Mouse (Mus musculus): ENCODE data around the gene Adck1. TPM values are rescaled to one million over a fixed set of nuclear protein-coding genes. Genes with fewer than 3 reads are reported as not detected.

Gene Adck1
- polyA plus RNA-seq, 1 experiment from 2014 or later = 44.5 TPM

- Histone ChIP-seq H3K4me1 (ENCODE audit: control insufficient read depth, insufficient read depth, low read depth, low read length) (peaks cover 3% of the 10 kb centered on the region), H3K36me3 (ENCODE audit: control insufficient read depth, insufficient read depth, low read length) (peaks cover 12% of the 10 kb centered on the region; the same call in 1 of the 2 replicates), H3K9ac (ENCODE audit: low read depth, low read length) (no peak overlapping the region), H3K4me2 (ENCODE audit: low read length) (no peak overlapping the region), H3K9me3 (ENCODE audit: control insufficient read depth, low read length) (peaks cover 5% of the 10 kb centered on the region; the same call in 1 of the 2 replicates), H3K27me3 (replicated peaks; ENCODE audit: control insufficient read depth, insufficient read depth, low read length) (no peaks in the 10 kb centered on the region), H3K4me3 (ENCODE audit: low read length) (no peak overlapping the region), H3K27ac (ENCODE audit: low read depth, low read length) (no peak overlapping the region)
- WGBS = 49% methylated on average over 11 of the region's 11 CpGs
- 0 out of 2 replicates have a peak, but pooled peaks have one; percentile 19 for ATAC-seq
These were observed 48.1 kb downstream of the Adck1 start for GRCm38 (mm10) chr12:88408323-88409047.

- no peak overlapping the region for H3K4me2 ChIP-seq (ENCODE audit: low read length)
- ATAC-seq = no peak
- H3K4me3 ChIP-seq (ENCODE audit: low read length) = no peak overlapping the region
- H3K4me1 ChIP-seq (ENCODE audit: control insufficient read depth, insufficient read depth, low read depth, low read length) = peaks cover 3% of the 10 kb centered on the region
- no peak overlapping the region for H3K27ac ChIP-seq (ENCODE audit: low read depth, low read length)
- 88% methylated on average over 1 of the region's 1 CpGs for WGBS
- no peaks in the 10 kb centered on the region for H3K27me3 ChIP-seq (replicated peaks; ENCODE audit: control insufficient read depth, insufficient read depth, low read length)
- peaks cover 12% of the 10 kb centered on the region; the same call in 1 of the 2 replicates for H3K36me3 ChIP-seq (ENCODE audit: control insufficient read depth, insufficient read depth, low read length)
- peaks cover 5% of the 10 kb centered on the region; the same call in 1 of the 2 replicates for H3K9me3 ChIP-seq (ENCODE audit: control insufficient read depth, low read length)
- H3K9ac ChIP-seq (ENCODE audit: low read depth, low read length) = no peak overlapping the region
These were observed 52.9 kb downstream of the Adck1 start for GRCm38 (mm10) chr12:88413239-88413638.

GRCm38 (mm10) chr12:88419912-88420621 is 59.7 kb downstream of the Adck1 start:
- Histone ChIP-seq H3K4me1 (ENCODE audit: control insufficient read depth, insufficient read depth, low read depth, low read length) (peaks cover 4% of the 10 kb centered on the region; the same call in 1 of the 2 replicates), H3K4me3 (ENCODE audit: low read length) (no peak overlapping the region), H3K9me3 (ENCODE audit: control insufficient read depth, low read length) (no peaks in the 10 kb centered on the region), H3K36me3 (ENCODE audit: control insufficient read depth, insufficient read depth, low read length) (no peaks in the 10 kb centered on the region), H3K27me3 (replicated peaks; ENCODE audit: control insufficient read depth, insufficient read depth, low read length) (no peaks in the 10 kb centered on the region), H3K9ac (ENCODE audit: low read depth, low read length) (no peak overlapping the region), H3K4me2 (ENCODE audit: low read length) (no peak overlapping the region), H3K27ac (ENCODE audit: low read depth, low read length) (no peak overlapping the region)
- 61% methylated on average over 12 of the region's 12 CpGs for WGBS
- peak; percentile 72 for ATAC-seq

- 75% methylated on average over 3 of the region's 3 CpGs for WGBS
- peak; percentile 35; the same call in 1 of the 2 replicates for ATAC-seq
- Histone ChIP-seq H3K27ac (ENCODE audit: low read depth, low read length) (no peak overlapping the region), H3K9me3 (ENCODE audit: control insufficient read depth, low read length) (no peaks in the 10 kb centered on the region), H3K27me3 (replicated peaks; ENCODE audit: control insufficient read depth, insufficient read depth, low read length) (no peaks in the 10 kb centered on the region), H3K36me3 (ENCODE audit: control insufficient read depth, insufficient read depth, low read length) (no peaks in the 10 kb centered on the region; the same call in 1 of the 2 replicates), H3K4me1 (ENCODE audit: control insufficient read depth, insufficient read depth, low read depth, low read length) (peaks cover 10% of the 10 kb centered on the region), H3K9ac (ENCODE audit: low read depth, low read length) (no peak overlapping the region), H3K4me2 (ENCODE audit: low read length) (no peak overlapping the region), H3K4me3 (ENCODE audit: low read length) (no peak overlapping the region)
These were observed 66.6 kb downstream of the Adck1 start for GRCm38 (mm10) chr12:88426926-88427325.

- H3K4me3 ChIP-seq (ENCODE audit: low read length) = no peak overlapping the region
- H3K4me2 ChIP-seq (ENCODE audit: low read length) = no peak overlapping the region
- H3K27ac ChIP-seq (ENCODE audit: low read depth, low read length) = no peak overlapping the region
- peaks cover 10% of the 10 kb centered on the region for H3K4me1 ChIP-seq (ENCODE audit: control insufficient read depth, insufficient read depth, low read depth, low read length)
- ATAC-seq = no peak
- H3K36me3 ChIP-seq (ENCODE audit: control insufficient read depth, insufficient read depth, low read length) = no peaks in the 10 kb centered on the region; the same call in 1 of the 2 replicates
- no peaks in the 10 kb centered on the region for H3K9me3 ChIP-seq (ENCODE audit: control insufficient read depth, low read length)
- 90% methylated on average over 2 of the region's 2 CpGs for WGBS
- no peak overlapping the region for H3K9ac ChIP-seq (ENCODE audit: low read depth, low read length)
- H3K27me3 ChIP-seq (replicated peaks; ENCODE audit: control insufficient read depth, insufficient read depth, low read length) = no peaks in the 10 kb centered on the region
These were observed 68.4 kb downstream of the Adck1 start for GRCm38 (mm10) chr12:88428735-88429134.

- H3K27ac ChIP-seq (ENCODE audit: low read depth, low read length) = no peak overlapping the region
- no peak overlapping the region for H3K4me3 ChIP-seq (ENCODE audit: low read length)
- WGBS = 73% methylated on average over 4 of the region's 4 CpGs
- no peaks in the 10 kb centered on the region for H3K9me3 ChIP-seq (ENCODE audit: control insufficient read depth, low read length)
- no peak overlapping the region for H3K4me2 ChIP-seq (ENCODE audit: low read length)
- ATAC-seq = no peak
- H3K4me1 ChIP-seq (ENCODE audit: control insufficient read depth, insufficient read depth, low read depth, low read length) = peaks cover 6% of the 10 kb centered on the region
- no peak overlapping the region for H3K9ac ChIP-seq (ENCODE audit: low read depth, low read length)
- no peaks in the 10 kb centered on the region; the same call in 1 of the 2 replicates for H3K36me3 ChIP-seq (ENCODE audit: control insufficient read depth, insufficient read depth, low read length)
- H3K27me3 ChIP-seq (replicated peaks; ENCODE audit: control insufficient read depth, insufficient read depth, low read length) = no peaks in the 10 kb centered on the region
These were observed 71.9 kb downstream of the Adck1 start for GRCm38 (mm10) chr12:88432277-88432676.

GRCm38 (mm10) chr12:88433171-88433570 is 72.8 kb downstream of the Adck1 start:
- ATAC-seq = no peak
- Histone ChIP-seq H3K27ac (ENCODE audit: low read depth, low read length) (no peak overlapping the region), H3K4me2 (ENCODE audit: low read length) (no peak overlapping the region), H3K27me3 (replicated peaks; ENCODE audit: control insufficient read depth, insufficient read depth, low read length) (no peaks in the 10 kb centered on the region), H3K4me1 (ENCODE audit: control insufficient read depth, insufficient read depth, low read depth, low read length) (no peaks in the 10 kb centered on the region), H3K4me3 (ENCODE audit: low read length) (no peak overlapping the region), H3K9me3 (ENCODE audit: control insufficient read depth, low read length) (no peaks in the 10 kb centered on the region), H3K36me3 (ENCODE audit: control insufficient read depth, insufficient read depth, low read length) (no peaks in the 10 kb centered on the region; the same call in 1 of the 2 replicates), H3K9ac (ENCODE audit: low read depth, low read length) (no peak overlapping the region)
- 97% methylated on average over 7 of the region's 7 CpGs for WGBS

- ATAC-seq = no peak
- H3K9ac ChIP-seq (ENCODE audit: low read depth, low read length) = no peak overlapping the region
- no peaks in the 10 kb centered on the region for H3K36me3 ChIP-seq (ENCODE audit: control insufficient read depth, insufficient read depth, low read length)
- no peak overlapping the region for H3K27ac ChIP-seq (ENCODE audit: low read depth, low read length)
- H3K9me3 ChIP-seq (ENCODE audit: control insufficient read depth, low read length) = no peaks in the 10 kb centered on the region
- H3K4me2 ChIP-seq (ENCODE audit: low read length) = no peak overlapping the region
- no peak overlapping the region for H3K4me3 ChIP-seq (ENCODE audit: low read length)
- peaks cover 5% of the 10 kb centered on the region for H3K4me1 ChIP-seq (ENCODE audit: control insufficient read depth, insufficient read depth, low read depth, low read length)
- 69% methylated on average over 15 of the region's 15 CpGs for WGBS
- H3K27me3 ChIP-seq (replicated peaks; ENCODE audit: control insufficient read depth, insufficient read depth, low read length) = no peaks in the 10 kb centered on the region
These were observed 76.8 kb downstream of the Adck1 start for GRCm38 (mm10) chr12:88436962-88437750.

All from hindbrain, embryonic 16.5 days (tissue).